Mouse (Mus musculus) erythroblast, embryonic 14.5 days (primary cell): ENCODE results near the gene Fgfrl1.

Experiments
- GATA1 ChIP-seq: IDR thresholded peaks from 2 replicates; pipeline ENCODE4 v1.6.1; 2012; ENCODE audit warnings: low read length, inconsistent platforms, mixed read lengths
- TAL1 ChIP-seq: IDR thresholded peaks from 3 replicates; pipeline ENCODE4 v1.6.1; 2012; ENCODE audit warnings: low read length, inconsistent platforms, mixed read lengths

DNA sequence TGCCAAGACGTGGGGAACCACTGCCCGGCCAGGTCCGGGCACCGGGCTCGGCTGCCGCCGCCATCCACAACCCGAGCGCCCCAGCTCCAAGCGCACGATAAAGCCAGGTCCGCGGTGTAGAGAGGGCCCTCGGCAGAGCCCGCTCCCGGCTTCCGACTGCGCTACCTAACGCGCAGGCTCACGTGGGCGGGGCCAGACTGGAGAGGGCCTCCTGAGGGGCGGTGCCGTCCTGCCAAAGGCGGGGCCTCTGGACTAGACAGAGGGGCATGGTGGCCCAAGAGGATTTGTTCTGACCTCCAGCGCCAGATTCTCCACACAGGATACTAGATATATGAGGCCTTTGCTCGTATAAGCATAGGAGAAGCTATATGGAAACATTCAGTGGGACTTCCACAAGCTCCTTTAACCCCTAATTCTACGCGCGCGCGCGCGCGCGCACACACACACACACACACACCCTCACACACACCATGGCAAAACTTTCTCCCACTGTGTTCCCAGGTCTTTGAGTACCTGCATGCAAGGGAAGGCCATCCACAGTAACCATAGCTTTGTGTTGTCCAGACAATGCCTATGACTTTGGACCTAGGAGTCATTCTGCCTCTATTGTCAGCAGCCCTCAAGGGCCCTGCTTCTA is 31.4 kb upstream of the Fgfrl1 start:
- TF ChIP-seq TAL1 (no peak), GATA1 (no peak)
